Mouse (Mus musculus): ENCODE results near the gene Rapgef4. TPM values are rescaled to one million over a fixed set of nuclear protein-coding genes. Genes with fewer than 3 reads are reported as not detected.
A peak's percentile ranks its signal among the peaks of the same experiment; 100 is the strongest.

The Rapgef4 gene
- 11.3 and 12.5 TPM in 2 replicates for polyA plus RNA-seq (2015; fragmentation: Nextera tagmentation; extraction: Ambion mirVana)

DNA sequence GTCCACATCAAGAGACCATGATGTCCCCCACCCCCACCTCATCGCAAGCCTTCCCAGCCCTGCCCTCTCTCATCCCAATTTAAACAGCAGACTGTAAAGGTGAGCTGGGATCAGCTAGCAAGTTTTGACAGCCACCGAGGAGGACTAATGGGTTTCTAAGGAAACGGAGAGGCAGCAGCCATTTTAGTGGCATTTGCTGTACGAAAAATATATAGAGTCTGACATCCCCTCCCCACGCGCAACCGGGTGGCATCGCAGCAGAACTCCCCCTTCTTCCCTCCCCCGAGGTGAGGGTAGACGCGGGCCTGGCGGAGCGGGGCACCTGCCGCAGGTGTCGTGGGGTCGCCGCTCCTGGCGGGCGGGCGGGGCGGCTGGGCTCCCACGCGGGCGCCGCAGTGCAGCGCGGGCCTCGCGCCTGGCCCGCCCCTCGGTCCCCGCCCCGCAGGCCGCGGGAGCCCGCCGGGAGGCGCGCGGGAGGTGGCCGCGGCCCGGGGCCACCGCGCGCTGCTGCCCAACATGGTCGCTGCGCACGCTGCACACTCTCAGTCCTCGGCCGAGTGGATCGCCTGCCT is at the start of gene Rapgef4:
Gene Rapgef4 (plus strand): TSS at position 470 of the 572 bp plus-strand sequence.
- H3K27me3 ChIP-seq = peaks cover 19% of the 10 kb centered on the region
- no peaks in the 10 kb centered on the region for H3K36me3 ChIP-seq
- peaks cover 7% of the 10 kb centered on the region; the same call in 1 of the 2 replicates for H3K4me1 ChIP-seq (replicated peaks)
- H3K27ac ChIP-seq = peak within 1 kb of the TSS; percentile 44; the same call in 1 of the 2 replicates
- 2% methylated on average over 35 of the region's 52 CpGs for WGBS
- H3K9me3 ChIP-seq = no peaks in the 10 kb centered on the region
- H3K4me3 ChIP-seq (replicated peaks) = peak within 1 kb of the TSS; percentile 65
- H3K4me2 ChIP-seq (replicated peaks) = peak within 1 kb of the TSS; percentile 97
- peak; percentile 82 for ATAC-seq
- H3K9ac ChIP-seq (replicated peaks) = peak within 1 kb of the TSS; percentile 80

DNA sequence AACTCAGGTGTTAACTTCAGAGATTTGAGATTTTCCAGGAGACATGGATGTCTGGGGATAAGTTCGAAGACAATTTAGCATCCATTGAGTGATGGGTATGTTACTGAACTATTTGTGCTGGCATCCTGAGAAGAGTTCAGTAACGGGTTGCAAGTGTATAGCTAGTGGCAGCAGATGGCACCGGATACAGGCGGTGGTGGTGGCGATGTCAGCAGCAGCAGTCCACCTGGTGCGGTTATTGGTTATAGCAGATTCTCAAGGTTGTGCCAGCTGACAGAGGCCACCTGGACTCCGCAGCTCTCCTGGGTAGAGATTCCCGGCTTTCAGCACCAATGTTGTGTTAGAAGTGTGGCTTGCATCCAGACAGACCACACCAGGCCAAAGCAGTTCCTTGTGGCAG is 47.0 kb upstream of the Rapgef4 start:
- Histone ChIP-seq H3K9me3 (no peaks in the 10 kb centered on the region), H3K4me1 (replicated peaks) (no peaks in the 10 kb centered on the region), H3K27me3 (no peaks in the 10 kb centered on the region), H3K27ac (no peak overlapping the region), H3K4me3 (replicated peaks) (no peak overlapping the region), H3K9ac (replicated peaks) (no peak overlapping the region), H3K36me3 (no peaks in the 10 kb centered on the region), H3K4me2 (replicated peaks) (no peak overlapping the region)
- WGBS = 95% methylated on average over 8 of the region's 8 CpGs
- no peak for ATAC-seq

DNA sequence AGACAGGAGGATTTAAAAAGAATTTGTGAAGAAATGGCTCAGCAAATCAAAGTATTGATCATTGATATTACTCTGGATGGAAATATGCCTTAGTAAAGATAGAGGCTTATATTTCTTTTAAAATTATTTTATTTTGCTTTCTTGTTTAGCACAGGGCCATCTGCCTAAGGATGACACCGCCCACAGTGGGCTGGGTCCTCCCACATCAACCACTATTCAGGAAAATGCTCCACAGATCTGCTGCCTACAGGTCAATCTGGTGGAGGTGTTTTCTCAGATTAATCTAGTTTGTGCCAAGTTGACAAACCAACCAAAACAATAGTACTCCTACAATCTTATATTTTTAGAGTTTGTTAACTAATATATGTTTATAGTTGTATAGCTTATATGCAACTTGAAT is 44.3 kb upstream of the Rapgef4 start:
- H3K9ac ChIP-seq (replicated peaks) = no peak overlapping the region
- no peaks in the 10 kb centered on the region for H3K27me3 ChIP-seq
- H3K4me2 ChIP-seq (replicated peaks) = no peak overlapping the region
- no peak overlapping the region for H3K27ac ChIP-seq
- no peak for ATAC-seq
- H3K36me3 ChIP-seq = no peaks in the 10 kb centered on the region
- no peak overlapping the region for H3K4me3 ChIP-seq (replicated peaks)
- H3K9me3 ChIP-seq = no peaks in the 10 kb centered on the region
- H3K4me1 ChIP-seq (replicated peaks) = no peaks in the 10 kb centered on the region
- 88% methylated on average over 1 of the region's 1 CpGs for whole genome bisulfite sequencing

DNA sequence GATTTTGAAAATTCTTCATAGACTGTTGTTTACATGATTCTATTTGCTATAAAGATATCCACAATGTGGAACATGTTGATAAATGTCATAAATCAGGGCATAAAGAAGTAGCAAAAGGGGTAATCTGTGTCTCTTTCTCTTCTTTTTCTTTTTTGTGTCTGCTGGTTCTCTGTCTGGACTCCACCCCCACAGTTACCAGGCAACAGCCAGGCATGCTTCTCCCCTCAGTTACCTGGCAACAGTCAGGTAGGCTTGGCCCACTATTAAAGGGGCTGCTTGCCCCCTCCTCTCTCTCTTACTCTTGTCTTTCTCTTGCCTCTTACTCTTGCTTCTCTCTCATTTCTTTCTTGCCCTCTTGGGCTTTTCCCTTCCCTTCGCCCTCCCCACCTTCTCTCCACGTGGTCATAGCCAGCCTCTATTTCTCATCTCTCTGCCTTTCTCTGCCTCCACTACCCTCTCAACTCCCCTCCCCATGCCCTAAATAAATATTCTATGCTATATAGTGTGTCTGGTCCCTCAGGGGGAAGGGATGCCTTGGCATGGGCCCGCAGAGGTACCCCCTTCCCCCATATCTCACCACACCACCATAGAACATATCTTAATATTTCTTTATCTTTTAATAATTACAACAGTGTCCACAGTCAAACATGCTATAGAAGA is 43.3 kb upstream of the Rapgef4 start:
- no peaks in the 10 kb centered on the region for H3K36me3 ChIP-seq
- no peaks in the 10 kb centered on the region for H3K4me1 ChIP-seq (replicated peaks)
- 64% methylated on average over 3 of the region's 3 CpGs for WGBS
- H3K4me3 ChIP-seq (replicated peaks) = no peak overlapping the region
- H3K4me2 ChIP-seq (replicated peaks) = no peak overlapping the region
- H3K9me3 ChIP-seq = no peaks in the 10 kb centered on the region
- H3K27ac ChIP-seq = no peak overlapping the region
- no peak overlapping the region for H3K9ac ChIP-seq (replicated peaks)
- H3K27me3 ChIP-seq = no peaks in the 10 kb centered on the region
- peak; percentile 40; the same call in 1 of the 2 replicates for ATAC-seq

DNA sequence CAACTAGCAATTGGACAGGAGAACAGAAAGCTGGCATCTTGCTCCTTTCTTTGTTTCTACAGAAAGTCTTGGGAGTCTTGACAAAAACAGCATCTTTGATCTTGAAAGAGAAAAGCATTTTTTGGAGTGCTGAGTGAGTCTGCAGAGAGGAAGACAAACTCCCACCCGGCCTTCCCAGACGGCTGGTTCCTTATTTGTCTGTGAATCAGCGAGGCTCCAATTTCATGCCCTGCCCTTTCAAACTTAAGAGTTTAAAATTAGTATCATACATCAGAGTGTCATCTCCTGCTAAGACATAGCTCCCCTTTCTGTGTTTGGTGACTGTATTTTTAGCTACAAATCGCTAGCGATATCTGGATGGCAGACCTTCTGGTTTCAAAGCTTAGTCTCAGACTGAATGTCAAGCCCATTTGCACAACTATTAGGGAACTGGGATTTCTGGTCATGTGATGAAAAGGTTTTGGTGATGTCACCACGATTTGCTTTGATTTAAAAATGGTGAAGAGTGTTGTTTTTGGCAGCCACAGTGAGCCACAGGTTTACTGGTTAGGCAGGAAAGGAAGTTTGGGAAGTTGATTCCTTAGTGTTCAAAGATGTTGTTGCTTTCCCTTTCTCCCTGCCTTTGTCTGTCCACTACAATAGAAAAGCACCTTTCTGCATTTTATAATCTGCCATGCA is 42.2 kb upstream of the Rapgef4 start:
- ATAC-seq = no peak
- no peaks in the 10 kb centered on the region for H3K4me1 ChIP-seq (replicated peaks)

DNA sequence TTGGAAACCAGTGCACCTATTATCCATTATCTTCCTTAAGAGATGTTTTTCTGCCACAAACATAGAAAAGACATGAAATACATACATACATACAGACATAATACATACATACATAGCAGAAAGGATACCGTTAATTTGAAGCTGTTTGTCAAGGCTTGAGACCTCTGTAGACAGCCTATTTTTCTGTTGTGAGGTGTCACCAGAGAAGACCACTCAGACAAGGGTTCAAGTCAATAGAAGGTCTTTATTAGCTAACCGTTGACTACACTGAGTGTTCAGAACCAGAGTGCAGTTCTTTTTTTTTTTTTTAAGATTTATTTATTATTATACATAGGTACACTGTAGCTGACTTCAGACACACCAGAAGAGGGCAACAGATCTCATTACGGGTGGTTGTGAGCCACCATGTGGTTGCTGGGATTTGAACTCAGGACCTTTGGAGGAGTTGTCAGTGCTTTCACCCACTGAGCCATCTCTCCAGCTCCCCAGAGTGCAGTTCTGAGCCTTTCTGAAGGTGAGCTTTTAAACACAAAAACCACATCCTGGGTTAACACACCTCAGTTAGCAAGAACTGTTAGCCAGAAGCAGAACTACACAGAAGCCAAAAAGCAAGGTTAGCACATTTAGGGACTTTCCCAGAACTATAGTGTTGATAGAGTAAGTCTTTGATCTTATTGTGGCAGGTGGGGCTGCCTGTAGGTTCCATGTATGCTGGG is 39.9 kb upstream of the Rapgef4 start:
- H3K4me3 ChIP-seq (replicated peaks) = no peak overlapping the region
- H3K9me3 ChIP-seq = no peaks in the 10 kb centered on the region
- 97% methylated on average over 3 of the region's 3 CpGs for WGBS
- H3K9ac ChIP-seq (replicated peaks) = no peak overlapping the region
- H3K36me3 ChIP-seq = no peaks in the 10 kb centered on the region
- no peak overlapping the region for H3K4me2 ChIP-seq (replicated peaks)
- no peaks in the 10 kb centered on the region for H3K4me1 ChIP-seq (replicated peaks)
- ATAC-seq = no peak
- H3K27me3 ChIP-seq = no peaks in the 10 kb centered on the region
- H3K27ac ChIP-seq = no peak overlapping the region

More for the DNA sequence above, 42.2 kb upstream of the Rapgef4 start:
- H3K9me3 ChIP-seq = no peaks in the 10 kb centered on the region
- no peak overlapping the region for H3K9ac ChIP-seq (replicated peaks)
- 72% methylated on average over 6 of the region's 6 CpGs for WGBS
- no peak overlapping the region for H3K27ac ChIP-seq
- no peaks in the 10 kb centered on the region for H3K36me3 ChIP-seq
- H3K4me2 ChIP-seq (replicated peaks) = no peak overlapping the region
- no peaks in the 10 kb centered on the region for H3K27me3 ChIP-seq
- H3K4me3 ChIP-seq (replicated peaks) = no peak overlapping the region

DNA sequence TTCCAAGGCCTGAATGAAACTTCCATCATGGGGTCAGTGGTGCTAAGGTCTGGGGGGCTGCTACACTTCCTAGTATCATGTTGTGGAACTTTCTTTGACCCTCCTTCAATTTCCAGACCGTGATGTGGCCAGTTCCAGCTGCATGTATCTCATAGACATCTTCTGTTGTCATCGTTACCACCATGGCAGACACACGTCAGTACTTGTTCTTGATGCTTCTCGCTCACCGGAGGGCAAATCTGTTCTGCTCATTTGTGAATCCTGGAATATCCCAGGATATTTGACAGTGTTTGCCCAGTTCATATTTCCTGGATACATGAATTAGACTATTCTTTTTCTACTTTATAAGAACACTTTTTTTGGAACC is 39.3 kb upstream of the Rapgef4 start:
- no peak overlapping the region for H3K27ac ChIP-seq
- WGBS = 94% methylated on average over 5 of the region's 5 CpGs
- ATAC-seq = no peak

DNA sequence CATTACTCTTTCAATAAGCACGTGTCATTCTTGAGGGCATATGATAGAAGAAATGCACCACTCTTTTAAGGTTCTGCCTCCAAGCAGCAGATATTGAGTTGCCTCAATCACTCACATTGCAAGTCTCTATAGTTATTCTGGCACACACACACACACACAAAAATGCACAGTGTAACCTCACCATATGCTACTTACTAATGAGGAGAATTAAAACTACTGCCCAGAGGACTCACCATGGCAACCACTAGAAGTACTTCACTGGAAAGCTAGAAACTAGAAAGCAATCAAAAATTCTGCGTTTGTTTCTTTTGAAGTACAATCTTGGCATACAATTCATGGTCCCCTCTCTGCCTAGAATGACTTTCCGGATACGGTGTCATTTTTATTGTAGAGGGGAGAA is 29.8 kb upstream of the Rapgef4 start:
- no peak for ATAC-seq
- WGBS = 84% methylated on average over 4 of the region's 4 CpGs
- Histone ChIP-seq H3K27me3 (no peaks in the 10 kb centered on the region), H3K9me3 (0 out of 2 replicates have a peak, but pooled peaks cover 3% of the 10 kb centered on the region), H3K9ac (replicated peaks) (no peak overlapping the region), H3K4me3 (replicated peaks) (no peak overlapping the region), H3K4me2 (replicated peaks) (no peak overlapping the region), H3K36me3 (no peaks in the 10 kb centered on the region), H3K27ac (no peak overlapping the region), H3K4me1 (replicated peaks) (no peaks in the 10 kb centered on the region)

More for the DNA sequence above, 39.3 kb upstream of the Rapgef4 start:
- Histone ChIP-seq H3K9ac (replicated peaks) (no peak overlapping the region), H3K4me3 (replicated peaks) (no peak overlapping the region), H3K36me3 (no peaks in the 10 kb centered on the region), H3K9me3 (no peaks in the 10 kb centered on the region), H3K4me1 (replicated peaks) (no peaks in the 10 kb centered on the region), H3K4me2 (replicated peaks) (no peak overlapping the region), H3K27me3 (no peaks in the 10 kb centered on the region)

DNA sequence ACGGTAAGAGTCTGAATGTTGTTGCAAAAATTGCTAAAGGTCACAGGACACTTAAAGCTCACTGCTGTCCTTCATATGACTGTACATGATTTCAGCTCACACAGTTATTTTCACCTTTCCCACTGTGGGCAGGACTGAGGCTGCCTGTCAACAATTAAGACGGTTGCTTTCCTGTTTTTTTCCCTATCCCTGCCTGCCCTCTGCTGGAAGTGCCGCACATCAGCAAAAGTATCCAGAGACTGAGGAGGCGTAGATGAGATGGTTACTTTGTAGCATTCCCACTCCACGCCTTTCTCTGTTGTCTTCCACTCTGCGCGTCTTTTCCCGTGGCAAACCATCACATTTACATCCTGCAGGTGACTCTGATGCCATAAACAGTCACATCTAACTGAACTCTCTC is 25.4 kb upstream of the Rapgef4 start:
- Histone ChIP-seq H3K9me3 (no peaks in the 10 kb centered on the region), H3K4me3 (replicated peaks) (no peak overlapping the region), H3K4me1 (replicated peaks) (no peaks in the 10 kb centered on the region), H3K27ac (no peak overlapping the region), H3K4me2 (replicated peaks) (no peak overlapping the region), H3K27me3 (no peaks in the 10 kb centered on the region), H3K36me3 (no peaks in the 10 kb centered on the region), H3K9ac (replicated peaks) (no peak overlapping the region)
- WGBS = 31% methylated on average over 8 of the region's 8 CpGs
- no peak for ATAC-seq

DNA sequence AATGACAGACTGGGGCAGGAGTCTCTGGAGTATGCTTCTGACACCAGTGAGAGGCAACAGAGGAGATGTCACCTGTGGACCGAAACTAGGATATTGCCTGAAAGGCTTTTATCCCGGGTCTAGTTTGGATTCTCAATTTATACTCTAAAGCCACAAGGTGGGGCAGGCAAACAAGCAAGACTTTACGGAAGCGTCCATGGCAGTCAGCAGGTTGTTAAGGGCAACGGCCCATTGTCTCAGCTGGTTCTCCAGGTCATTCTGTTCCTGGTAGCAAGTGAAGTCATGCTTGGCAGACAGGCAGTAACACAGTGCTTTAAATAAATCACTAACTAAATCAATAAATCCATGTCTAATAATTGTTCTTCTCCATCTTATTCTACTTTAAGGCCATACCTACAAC is 24.6 kb upstream of the Rapgef4 start:
- no peak overlapping the region for H3K9ac ChIP-seq (replicated peaks)
- no peaks in the 10 kb centered on the region for H3K27me3 ChIP-seq
- H3K4me3 ChIP-seq (replicated peaks) = no peak overlapping the region
- H3K27ac ChIP-seq = no peak overlapping the region
- ATAC-seq = no peak
- no peaks in the 10 kb centered on the region for H3K9me3 ChIP-seq
- H3K4me1 ChIP-seq (replicated peaks) = no peaks in the 10 kb centered on the region
- no peak overlapping the region for H3K4me2 ChIP-seq (replicated peaks)
- WGBS = 52% methylated on average over 5 of the region's 5 CpGs
- H3K36me3 ChIP-seq = no peaks in the 10 kb centered on the region

DNA sequence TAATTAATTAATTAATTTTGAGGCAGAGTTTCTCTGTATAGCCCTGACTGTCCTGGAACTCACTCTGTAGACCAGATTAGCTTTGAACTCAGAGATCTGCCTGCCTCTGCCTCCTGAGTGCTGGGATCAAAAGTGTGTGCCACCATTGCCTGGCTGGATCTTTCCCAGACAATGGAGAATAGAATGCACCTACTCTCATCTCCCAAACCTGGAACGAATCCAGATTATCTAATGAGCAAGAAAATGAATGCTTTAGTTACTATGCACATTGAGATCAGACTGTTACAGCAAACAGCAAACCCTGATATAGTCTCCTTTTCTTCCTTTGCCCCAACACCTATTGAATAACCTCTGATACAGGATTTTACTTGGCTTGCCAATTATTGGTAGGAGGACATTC is 23.1 kb upstream of the Rapgef4 start:
- no peaks in the 10 kb centered on the region for H3K9me3 ChIP-seq
- no peak overlapping the region for H3K4me2 ChIP-seq (replicated peaks)
- no peak overlapping the region for H3K4me3 ChIP-seq (replicated peaks)
- no peaks in the 10 kb centered on the region for H3K36me3 ChIP-seq
- 88% methylated on average over 1 of the region's 1 CpGs for WGBS
- H3K27ac ChIP-seq = no peak overlapping the region
- no peaks in the 10 kb centered on the region for H3K4me1 ChIP-seq (replicated peaks)
- no peak overlapping the region for H3K9ac ChIP-seq (replicated peaks)
- H3K27me3 ChIP-seq = no peaks in the 10 kb centered on the region
- ATAC-seq = no peak

DNA sequence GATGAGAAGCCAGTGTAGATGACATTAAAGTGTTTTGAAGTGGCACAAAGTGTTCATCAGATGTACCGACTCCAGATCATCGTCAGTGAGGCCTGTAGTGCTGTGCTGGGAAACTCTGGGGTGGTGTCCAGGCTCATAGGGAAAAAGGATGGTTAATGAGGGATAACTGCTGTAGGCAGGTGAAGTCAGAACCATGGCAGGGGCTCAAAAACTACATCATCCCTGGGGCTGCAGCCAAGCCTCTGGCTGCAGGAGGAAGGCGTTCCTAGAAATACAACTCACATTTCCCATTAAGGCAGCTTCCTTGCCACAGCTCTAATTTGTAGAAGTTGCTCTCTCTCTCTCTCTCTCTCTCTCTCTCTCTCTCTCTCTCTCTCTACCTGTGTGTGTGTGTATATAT is 22.6 kb upstream of the Rapgef4 start:
- no peak for ATAC-seq
- H3K4me2 ChIP-seq (replicated peaks) = no peak overlapping the region
- no peak overlapping the region for H3K4me3 ChIP-seq (replicated peaks)
- WGBS = 89% methylated on average over 3 of the region's 3 CpGs
- H3K36me3 ChIP-seq = no peaks in the 10 kb centered on the region
- no peak overlapping the region for H3K9ac ChIP-seq (replicated peaks)
- no peaks in the 10 kb centered on the region for H3K9me3 ChIP-seq
- H3K27me3 ChIP-seq = no peaks in the 10 kb centered on the region
- H3K4me1 ChIP-seq (replicated peaks) = no peaks in the 10 kb centered on the region
- no peak overlapping the region for H3K27ac ChIP-seq
